8 mouse cellular contexts compared by ENCODE assay signal in genomic region chr4:136924529-136924928, GRCm38 (mm10). TPM values are rescaled to one million over a fixed set of nuclear protein-coding genes. Genes with fewer than 3 reads are reported as not detected.
A peak's percentile ranks its signal among the peaks of the same experiment; 100 is the strongest.
DNase-seq lines count a peak whose midpoint lies in the region; ATAC-seq lines count a peak whose summit lies in the region.

No protein-coding gene starts in this region.

- ATAC-seq in megakaryocyte-erythroid progenitor cell, adult 5-6 weeks (replicated peaks; ENCODE audit: low FRiP score, low TSS enrichment, poor library complexity, severe bottlenecking) = peak; percentile 73

- DNase-seq in frontal cortex, postnatal 36 days (ENCODE audit: low spot score in 2 of 2) = peak; percentile 23 to 28
- DNase-seq in frontal cortex, postnatal 14 days (ENCODE audit: low spot score in 2 of 2) = no peak
- DNase-seq in A20 (ENCODE audit: low read depth, low spot score) = peak; percentile 56
- peak; percentile 54 for DNase-seq in c-Kit-positive CD71-negative TER-119-negative erythroid progenitor cells, embryonic 14.5 days (ENCODE audit: low read depth)
- DNase-seq in kidney, adult 8-10 months = peak; percentile 34 to 74
- DNase-seq in urinary bladder, postnatal 4 days (ENCODE audit: low spot score in 2 of 2) = peak; percentile 44 to 76
- DNase-seq in cerebellum, adult 9-11 months = no peak

RNA-seq across cellular contexts. Expression of gene C1qa, which starts 25.9 kb away (rescaled TPM):
- 1.5 TPM in 1 of 2 replicates, not detected in the other for total RNA-seq in megakaryocyte-erythroid progenitor cell, adult 5-6 weeks (2014; fragmentation: Nextera tagmentation)
- not detected in 2 replicates for total RNA-seq in megakaryocyte-erythroid progenitor cell, adult 5-6 weeks (2017)

RNA-seq across cellular contexts. Expression of gene C1qc, which starts 31.7 kb away (rescaled TPM):
- not detected in 2 replicates for total RNA-seq in megakaryocyte-erythroid progenitor cell, adult 5-6 weeks (2014; fragmentation: Nextera tagmentation)
- total RNA-seq in megakaryocyte-erythroid progenitor cell, adult 5-6 weeks (2017) = 3.4 TPM in 1 of 2 replicates, not detected in the other

RNA-seq across cellular contexts. Expression of gene Epha8, which starts 32.1 kb away (rescaled TPM):
- not detected in 2 replicates for total RNA-seq in megakaryocyte-erythroid progenitor cell, adult 5-6 weeks (2014; fragmentation: Nextera tagmentation)
- not detected in 2 replicates for total RNA-seq in megakaryocyte-erythroid progenitor cell, adult 5-6 weeks (2017)

RNA-seq across cellular contexts. Expression of gene C1qb, which starts 38.5 kb away (rescaled TPM):
- not detected in 2 replicates for total RNA-seq in megakaryocyte-erythroid progenitor cell, adult 5-6 weeks (2014; fragmentation: Nextera tagmentation)
- not detected in 2 replicates for total RNA-seq in megakaryocyte-erythroid progenitor cell, adult 5-6 weeks (2017)

Comparison
In these comparisons a context has a peak if more than half of its experiments do, and no peak if none do; other contexts are left out.
1. DNase-seq: peak in frontal cortex, postnatal 36 days (2 of 2), A20 (single experiment), c-Kit-positive CD71-negative TER-119-negative erythroid progenitor cells, embryonic 14.5 days (single experiment), kidney, adult 8-10 months (2 of 2) and urinary bladder, postnatal 4 days (2 of 2); none in frontal cortex, postnatal 14 days (0 of 2) and cerebellum, adult 9-11 months (single experiment).